Comparison of ENCODE assay signal across 8 mouse cellular contexts in the genomic region with DNA sequence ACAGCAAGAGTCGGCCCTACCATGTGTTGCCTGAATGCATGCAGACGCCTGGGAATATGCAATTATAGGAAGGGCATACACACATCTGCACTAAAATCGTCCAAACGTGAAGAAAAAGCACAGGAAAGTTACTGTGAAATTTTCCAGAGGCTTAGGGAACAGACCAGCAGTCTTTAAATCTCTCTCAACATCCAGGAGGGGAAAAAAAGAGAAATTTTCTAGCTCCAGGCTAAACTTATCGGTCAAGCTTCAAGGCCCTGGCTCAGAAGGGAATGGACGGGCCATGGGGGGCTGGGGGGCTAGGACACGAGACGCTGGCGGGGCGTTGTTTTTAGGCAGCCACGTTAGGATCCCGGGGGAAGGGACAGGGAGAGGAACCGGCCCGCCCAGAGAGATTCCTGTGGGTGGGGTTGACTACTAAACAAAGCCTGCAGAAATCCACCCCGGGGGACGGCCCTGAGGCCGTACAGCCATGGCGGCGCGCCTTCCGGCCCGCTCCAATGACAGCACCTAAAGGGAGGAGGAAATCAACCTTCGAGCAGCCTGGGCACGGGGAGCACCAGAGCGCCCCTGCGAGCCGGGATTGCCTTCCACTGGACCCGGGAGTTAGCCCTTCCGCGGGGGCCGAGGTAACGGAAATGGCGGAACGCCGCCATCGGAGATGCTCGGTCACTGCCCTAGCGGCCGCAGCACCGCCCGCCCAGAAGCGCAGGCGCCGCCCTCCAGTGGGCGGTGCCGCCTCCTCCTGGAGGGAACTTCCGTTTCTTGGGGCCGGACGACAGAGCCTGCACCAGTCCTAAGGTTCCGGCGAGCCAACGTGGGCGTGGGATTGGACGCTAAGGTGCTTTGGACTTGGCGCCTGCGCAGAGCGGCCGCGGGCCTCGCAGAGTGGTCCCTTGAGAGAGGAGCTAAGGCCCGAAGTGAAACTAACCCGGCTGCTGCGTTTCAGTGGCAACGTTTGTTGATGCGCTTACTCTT. TPM values are rescaled to one million over a fixed set of nuclear protein-coding genes. Genes with fewer than 3 reads are reported as not detected.
A peak's percentile ranks its signal among the peaks of the same experiment; 100 is the strongest.
DNase-seq lines count a peak whose midpoint lies in the region; ATAC-seq and TF ChIP-seq lines count a peak whose summit lies in the region.

No protein-coding gene starts in this region.

- peak; percentile 46 for TF ChIP-seq CTCF in gastrocnemius, adult 2 months (IDR thresholded peaks at IDR 0.05)

- H3K4me1 ChIP-seq in megakaryocyte, embryonic 14.5 days: peaks cover 10% of the 10 kb centered on the region; the same call in 1 of the 2 replicates

- H3K4me3 ChIP-seq in gastrocnemius, adult 2 months: peak overlapping the region; percentile 89
- H3K4me3 ChIP-seq in megakaryocyte, embryonic 14.5 days (replicated peaks): peak overlapping the region; percentile 92

- DNase-seq in ZHBTc4 (ENCODE audit: low read depth, low spot score): peak; percentile 97
- DNase-seq in gastrocnemius, adult 2 months: peak; percentile 96
- DNase-seq in hindlimb bud, embryonic 11.5 days (ENCODE audit: extremely low spot score, low read depth, low spot score): peak; percentile 67
- DNase-seq in left cerebral cortex, adult 8-10 months (ENCODE audit: low spot score in 2 of 2): peak; percentile 77 to 92
- DNase-seq in right cerebral cortex, postnatal 10 days (ENCODE audit: low spot score in 2 of 2): peak; percentile 95 to 96
- DNase-seq in urinary bladder, postnatal 25 days (ENCODE audit: low spot score): peak; percentile 77

- intact Hi-C loops in gastrocnemius, adult 2 months (cut with DNase I): loop anchor here (1.0 to 10.0 kb wide), 3 partner anchors 31 to 335 kb away; a partner anchor contains a TSS

- H3K36me3 ChIP-seq in megakaryocyte, embryonic 14.5 days (replicated peaks; ENCODE audit: low read length): peaks cover 19% of the 10 kb centered on the region

- H3K27ac ChIP-seq in gastrocnemius, adult 2 months: peak overlapping the region; percentile 99

- H3K9me3 ChIP-seq in megakaryocyte, embryonic 14.5 days: no peaks in the 10 kb centered on the region

- no peaks in the 10 kb centered on the region for H3K27me3 ChIP-seq in megakaryocyte, embryonic 14.5 days (replicated peaks)

- ATAC-seq in common myeloid progenitor, adult 5-6 weeks (replicated peaks; ENCODE audit: low read depth, poor library complexity, severe bottlenecking): peak; percentile 94

RNA-seq across cellular contexts. Expression of a gene that starts 8.3 kb away (rescaled TPM):
- 7.2 and 7.6 TPM in 2 replicates for total RNA-seq in common myeloid progenitor, adult 5-6 weeks (2017)
- 1 to 10 TPM; 1.9 to 4.3 TPM for total RNA-seq in gastrocnemius, adult 2 months (2021)
- total RNA-seq in left cerebral cortex, adult 8-10 months (2022): 1 to 10 TPM; 1.5 to 2.7 (median 2.4) TPM
- polyA plus RNA-seq in megakaryocyte, embryonic 14.5 days (2012; ENCODE audit: insufficient read depth, low replicate concordance): 0.54 TPM in 1 of 2 replicates, not detected in the other

RNA-seq across cellular contexts. Expression of a gene that starts 30.4 kb away (rescaled TPM):
- 67.4 TPM in 2 replicates for total RNA-seq in common myeloid progenitor, adult 5-6 weeks (2017)
- total RNA-seq in gastrocnemius, adult 2 months (2021): 10 to 100 TPM; 18.6 to 20.0 TPM
- 10 to 100 TPM; 35.2 to 41.2 (median 36.3) TPM for total RNA-seq in left cerebral cortex, adult 8-10 months (2022)
- polyA plus RNA-seq in megakaryocyte, embryonic 14.5 days (2012; ENCODE audit: insufficient read depth, low replicate concordance): 5.3 TPM in 1 of 2 replicates, not detected in the other

Comparison
In these comparisons a context has a peak if more than half of its experiments do, and no peak if none do; other contexts are left out.
1. Peak in every context shown above with its lines: DNase-seq, ATAC-seq, H3K4me3 ChIP-seq and H3K27ac ChIP-seq.